Mouse (Mus musculus): ENCODE results near the gene Gm17606. TPM values are rescaled to one million over a fixed set of nuclear protein-coding genes. Genes with fewer than 3 reads are reported as not detected.

Gm17606 gene
- total RNA-seq, 2 experiments from 2014 or later, result not detected

Small RNA genes lying within 50 kb of the gene (microRNA-seq; reads per million reads assigned to microRNA genes)
- gene Mir686 (0 reads per million in 2 experiments), gene Mir6948 (0.34 to 0.50 reads per million in 2 experiments)

Other genes starting within 250 kb of the Gm17606 start
- 1 to 10 TPM; 1.7 to 2.8 TPM for gene Slc7a7, start 223.2 kb upstream of the Gm17606 start, total RNA-seq (2021)
- 10 to 100 TPM; 89.1 to 94.2 TPM for gene Mrpl52, start 214.0 kb upstream of the Gm17606 start, total RNA-seq (2021)
- 10 to 100 TPM in 1 of 2 experiments, 1 to 10 TPM in 1; 7.9 to 14.8 TPM for gene Mmp14, start 209.3 kb upstream of the Gm17606 start, total RNA-seq (2021)
- 10 to 100 TPM; 20.6 to 26.9 TPM for gene Lrp10, start 176.8 kb upstream of the Gm17606 start, total RNA-seq (2021)
- gene Rem2, start 164.9 kb upstream of the Gm17606 start, total RNA-seq (2021), result 1 to 10 TPM; 3.5 to 6.6 TPM
- 10 to 100 TPM; 49.3 to 54.7 TPM for gene Prmt5, start 123.4 kb upstream of the Gm17606 start, total RNA-seq (2021)
- 1 to 10 TPM; 1.9 TPM for gene Haus4, start 86.3 kb upstream of the Gm17606 start, total RNA-seq (2021)
- 1 to 10 TPM; 1.6 to 2.1 TPM for gene Ajuba, start 63.4 kb upstream of the Gm17606 start, total RNA-seq (2021)
- gene 4931414P19Rik, start 35.0 kb upstream of the Gm17606 start, total RNA-seq (2021), result 10 to 100 TPM in 1 of 2 experiments, 1 to 10 TPM in 1; 8.9 to 10.4 TPM
- 100 to 1,000 TPM; 164 to 182 TPM for gene Psmb5, start 22.9 kb upstream of the Gm17606 start, total RNA-seq (2021)
- under 1 TPM in 1 of 2 experiments, not detected in 1; 0.07 TPM for gene Psmb11, start 19.5 kb upstream of the Gm17606 start, total RNA-seq (2021)
- 10 to 100 TPM in 1 of 2 experiments, 1 to 10 TPM in 1; 8.0 to 11.1 TPM for gene Cdh24, start 412 bp downstream of the Gm17606 start, total RNA-seq (2021)
- gene 1700123O20Rik, start 45.3 kb downstream of the Gm17606 start, total RNA-seq (2021), result 10 to 100 TPM; 22.8 to 24.2 TPM
- gene Acin1, start 46.0 kb downstream of the Gm17606 start, total RNA-seq (2021), result 100 to 1,000 TPM; 180 to 192 TPM
- gene Gm29776, start 57.9 kb downstream of the Gm17606 start, total RNA-seq (2021), result under 1 TPM in 1 of 2 experiments, not detected in 1; 0.14 TPM
- gene Cebpe, start 71.2 kb downstream of the Gm17606 start, total RNA-seq (2021), result not detected
- 10 to 100 TPM; 53.9 to 60.2 TPM for gene Slc7a8, start 141.0 kb downstream of the Gm17606 start, total RNA-seq (2021)
- not detected for gene Rnf212b, start 173.2 kb downstream of the Gm17606 start, total RNA-seq (2021)
- 10 to 100 TPM; 17.7 to 23.0 TPM for gene Homez, start 230.0 kb downstream of the Gm17606 start, total RNA-seq (2021)
- 10 to 100 TPM; 13.5 to 16.4 TPM for gene Ppp1r3e, start 236.6 kb downstream of the Gm17606 start, total RNA-seq (2021)
- gene Bcl2l2, start 242.4 kb downstream of the Gm17606 start, total RNA-seq (2021), result 100 to 1,000 TPM; 135 to 136 TPM
- 10 to 100 TPM in 1 of 2 experiments, 1 to 10 TPM in 1; 3.2 to 16.8 TPM for gene Gm20521, start 242.5 kb downstream of the Gm17606 start, total RNA-seq (2021)